Mouse (Mus musculus) bone marrow, adult 2 months (tissue): Measurements from ENCODE around the gene Dnm1.

Experiments used
- CTCF ChIP-seq: fragments of 200-500 bp; IDR thresholded peaks from 2 replicates; pipeline ENCODE4 v1.5.1; 2011; ENCODE audit warnings: low read length, control low read depth; ENCODE audit not compliant: control insufficient read depth, insufficient read depth
- POLR2A ChIP-seq: fragments of 200-500 bp; IDR thresholded peaks from 2 replicates; pipeline ENCODE4 v1.6.1; 2011; ENCODE audit warnings: low read depth, mild to moderate bottlenecking, control low read depth, low read length, borderline replicate concordance; ENCODE audit not compliant: control insufficient read depth

GRCm38 (mm10) chr2:32259657-32260417, 93.3 kb downstream of the Dnm1 start, which contains the start of gene Uck1:
- TF ChIP-seq CTCF, result no peak; the same call in 1 of the 2 replicates
- peak; percentile 91; the same call in 1 of the 2 replicates for TF ChIP-seq POLR2A
